Mouse (Mus musculus) common myeloid progenitor, adult 5-6 weeks (primary cell): ENCODE results near the gene Rab3b. TPM values are rescaled to one million over a fixed set of nuclear protein-coding genes. Genes with fewer than 3 reads are reported as not detected.
A peak's percentile ranks its signal among the peaks of the same experiment; 100 is the strongest.

ENCODE experiments used
- ATAC-seq: replicated peaks from 2 replicates; pipeline ENCODE4 v1.8.0; 2016; ENCODE audit warnings: low read depth, mild to moderate bottlenecking, moderate TSS enrichment, inconsistent platforms; ENCODE audit not compliant: poor library complexity, severe bottlenecking
- total RNA-seq: library from RNA; stranded (forward); fragments of 200-1000, 187-1606 nt; gene quantifications from 2 replicates; pipeline ENCODE4 v1.2.3, GENCODE M21; 2017

Gene Rab3b
- total RNA-seq, 1 experiment from 2014 or later, result not detected

DNA sequence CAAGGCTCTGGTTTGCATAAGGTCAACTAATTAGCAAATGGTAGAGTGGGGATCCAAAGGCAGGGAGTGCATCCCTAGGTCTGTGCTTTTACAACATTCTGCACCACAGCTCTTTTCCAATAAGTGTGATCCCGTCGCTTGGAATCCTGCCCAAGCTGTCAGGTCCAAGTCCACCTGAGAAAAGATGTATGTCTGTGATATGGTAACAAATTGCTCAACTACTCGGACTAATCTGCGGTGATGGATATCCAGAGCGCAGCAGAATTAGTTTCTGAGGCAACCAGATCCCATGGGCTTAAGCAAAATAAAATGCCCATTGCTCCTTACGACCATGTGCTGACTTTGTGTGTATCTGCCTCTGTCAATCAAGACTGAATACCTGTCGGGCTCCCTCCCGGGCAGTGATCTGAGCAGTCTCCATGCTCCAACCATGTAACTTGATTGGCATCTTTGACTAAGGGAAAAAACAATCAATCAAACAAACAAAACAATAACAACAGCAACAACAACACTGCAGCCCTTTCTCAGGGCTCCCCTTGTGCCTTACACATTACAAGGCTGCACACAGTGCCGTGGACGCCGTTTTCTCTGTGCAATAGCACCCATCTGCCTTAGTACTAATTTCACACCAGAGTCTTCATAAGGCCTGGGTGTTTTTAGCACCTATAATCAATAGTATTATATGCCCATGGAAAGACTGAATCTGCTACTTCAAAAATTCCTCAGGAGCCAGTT is 64.3 kb downstream of the Rab3b start:
- no peak for ATAC-seq

DNA sequence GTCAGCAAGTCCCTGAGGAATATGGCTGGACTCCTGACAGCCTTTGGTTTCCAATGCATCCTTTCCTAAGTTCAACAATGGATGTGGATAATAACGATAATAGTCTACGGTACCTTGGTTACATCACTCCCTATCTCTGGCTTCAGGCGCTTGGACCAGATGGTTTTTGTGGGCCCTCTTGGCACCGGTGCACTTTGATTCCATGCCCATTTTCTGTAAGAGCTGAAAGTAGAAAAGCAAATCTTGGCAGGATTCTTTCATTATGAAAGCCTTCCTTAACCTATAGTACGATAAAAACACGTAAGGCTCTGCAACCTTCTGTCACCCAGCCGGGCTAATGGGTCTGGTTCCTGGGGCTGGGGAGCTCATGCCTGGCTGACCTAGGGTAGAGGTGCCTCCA is 70.3 kb downstream of the Rab3b start:
- no peak for ATAC-seq

DNA sequence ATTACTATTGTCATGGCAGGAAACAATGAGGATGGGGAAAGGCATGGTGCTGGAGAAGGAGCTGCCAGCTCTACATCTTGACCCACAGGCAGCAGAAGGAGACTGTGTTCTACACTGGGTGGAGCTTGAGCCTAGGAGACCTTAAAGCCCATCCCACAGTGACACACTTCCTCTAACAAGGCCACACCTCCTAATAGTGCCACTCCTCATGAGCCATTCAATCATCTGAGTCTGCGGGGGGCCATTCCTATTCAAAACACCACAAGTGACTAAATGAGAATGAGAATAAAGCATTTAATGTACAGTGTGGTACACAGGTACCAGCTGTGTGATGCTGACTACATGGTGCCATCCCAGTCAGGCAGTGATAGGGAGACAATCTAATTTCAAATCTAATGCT is 71.3 kb downstream of the Rab3b start:
- ATAC-seq, result no peak

DNA sequence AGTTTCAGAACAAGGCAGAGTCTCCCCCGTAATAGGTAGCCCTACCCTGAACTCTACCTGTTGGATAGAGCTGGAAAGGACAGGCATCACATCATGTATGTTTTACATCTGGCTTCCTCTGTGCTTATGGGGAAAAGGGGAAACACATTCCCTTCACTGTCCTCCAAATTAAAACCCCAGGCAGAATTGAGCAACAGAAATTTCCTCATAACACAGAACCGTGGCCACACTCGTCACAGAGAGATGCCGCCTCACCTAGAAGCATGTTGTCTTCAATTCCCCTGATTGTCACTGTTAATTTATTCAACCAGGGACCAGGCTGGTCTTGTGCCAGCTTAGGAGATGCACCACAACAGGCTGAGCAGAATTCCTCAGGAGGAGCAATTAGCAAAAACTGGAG is 72.8 kb downstream of the Rab3b start:
- no peak for ATAC-seq

DNA sequence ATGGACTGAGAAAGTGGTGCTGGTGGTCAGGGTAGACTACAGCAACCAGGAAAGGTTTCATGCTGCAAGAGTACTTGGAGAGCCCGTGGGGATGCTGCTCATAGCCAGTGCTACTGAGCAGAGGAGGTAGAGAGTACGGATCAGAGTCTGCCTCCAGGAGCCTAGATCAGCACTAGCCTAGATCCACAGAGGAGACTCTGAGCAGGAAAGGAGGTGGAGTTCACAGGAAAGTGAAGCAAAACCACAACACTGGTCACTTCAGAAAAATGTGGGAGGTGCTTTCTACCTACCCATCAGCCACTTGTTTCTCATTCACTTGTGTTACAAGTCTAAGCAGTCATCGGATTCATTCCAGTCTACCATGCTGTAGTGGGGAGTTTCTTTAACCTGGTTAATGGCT is 80.8 kb downstream of the Rab3b start:
- ATAC-seq, result no peak

DNA sequence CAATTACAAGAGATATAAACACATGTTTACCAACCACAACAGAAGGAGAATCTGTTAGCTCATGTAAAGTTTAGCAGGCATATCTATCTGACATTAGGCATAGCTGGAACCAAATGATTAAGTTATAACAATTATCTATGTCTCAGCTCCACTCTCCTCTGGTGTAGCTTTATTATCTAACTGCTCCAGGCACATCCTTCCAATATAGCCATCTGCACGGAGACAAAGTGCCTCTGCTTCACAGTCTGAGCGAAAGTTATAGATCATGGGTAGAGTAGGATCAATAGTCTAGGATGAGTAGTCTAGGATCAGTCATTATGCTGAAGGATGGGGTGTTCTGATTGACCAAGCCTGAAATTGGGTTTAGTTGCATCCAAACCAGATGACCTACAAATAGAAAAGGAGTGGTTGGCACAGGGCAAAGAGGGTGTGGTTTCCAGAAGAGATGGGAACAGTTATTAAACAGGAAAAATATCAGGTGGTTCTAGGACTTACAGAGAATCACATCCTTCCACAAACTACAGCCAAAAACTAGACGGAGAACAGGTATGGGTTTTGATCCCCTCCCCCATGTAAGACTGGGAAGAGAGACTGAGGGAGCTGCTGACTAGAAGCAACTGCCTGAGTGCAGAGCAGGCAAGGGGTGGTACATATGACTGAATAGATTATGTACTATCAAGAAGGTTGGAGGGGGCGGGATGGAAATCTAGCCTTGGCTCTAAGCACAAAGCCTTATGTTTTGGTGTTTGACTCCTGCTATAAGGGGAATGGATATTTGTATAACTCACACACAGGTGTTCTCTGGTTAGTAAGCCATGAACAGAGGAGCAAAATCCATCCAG is 82.0 kb downstream of the Rab3b start:
- peak; percentile 50; the same call in 1 of the 2 replicates for ATAC-seq

DNA sequence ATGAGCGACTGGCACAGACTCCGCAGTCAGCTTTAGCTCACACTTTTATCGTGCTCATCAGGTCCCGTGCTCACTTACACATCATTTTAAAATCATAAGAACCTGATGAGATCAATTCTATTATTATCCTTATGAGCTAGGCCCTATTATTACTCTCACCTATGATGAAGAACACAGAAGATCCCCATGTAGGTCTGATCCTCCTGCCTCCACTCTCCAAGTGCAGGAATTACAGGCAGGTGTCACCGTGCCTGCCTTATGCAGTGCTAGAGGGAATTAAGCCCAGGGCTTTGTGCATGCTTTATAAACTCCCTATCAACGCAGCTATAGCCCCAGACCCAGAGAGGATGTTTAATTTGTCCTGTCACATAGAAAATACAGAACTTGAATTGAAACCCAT is 84.2 kb downstream of the Rab3b start:
- no peak for ATAC-seq

DNA sequence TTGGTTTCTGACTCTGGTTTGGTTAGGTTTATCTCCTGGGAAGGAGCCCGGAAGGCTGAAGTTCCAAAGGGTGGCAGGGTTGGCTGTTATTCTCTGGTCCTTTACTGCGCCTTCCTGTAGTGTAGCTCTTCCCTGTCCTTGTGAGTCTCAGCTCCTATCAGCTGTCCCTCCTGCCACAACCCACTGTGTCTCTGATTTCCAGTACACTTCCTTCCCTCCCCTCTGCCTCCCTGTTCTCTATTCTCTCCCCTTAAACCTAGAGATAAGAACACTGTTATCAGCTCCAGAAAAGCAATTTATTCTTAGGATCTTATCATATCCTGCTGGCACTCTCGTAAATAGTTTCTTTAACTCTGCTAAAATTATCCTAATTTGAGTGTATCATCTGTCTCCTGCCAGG is 90.7 kb downstream of the Rab3b start:
- ATAC-seq, result no peak

DNA sequence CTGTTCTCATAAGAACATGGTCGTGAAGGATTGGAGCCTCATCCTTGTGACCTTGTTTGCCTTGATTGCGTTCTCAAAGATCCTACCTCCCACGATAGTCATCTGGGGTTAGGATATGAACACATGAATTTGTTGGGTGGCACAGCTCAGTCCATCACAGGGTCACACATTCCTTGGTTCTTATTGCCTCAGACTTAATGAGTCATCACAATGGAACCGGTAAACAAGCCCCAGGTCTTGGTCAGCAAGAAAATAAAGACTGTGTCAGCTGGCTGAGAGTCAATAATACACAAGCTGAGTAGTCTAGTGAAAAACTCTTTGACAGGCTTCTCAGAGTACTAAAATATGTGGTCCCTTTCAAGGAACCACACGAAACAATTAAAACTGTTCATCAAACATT is 92.2 kb downstream of the Rab3b start:
- ATAC-seq, result no peak

DNA sequence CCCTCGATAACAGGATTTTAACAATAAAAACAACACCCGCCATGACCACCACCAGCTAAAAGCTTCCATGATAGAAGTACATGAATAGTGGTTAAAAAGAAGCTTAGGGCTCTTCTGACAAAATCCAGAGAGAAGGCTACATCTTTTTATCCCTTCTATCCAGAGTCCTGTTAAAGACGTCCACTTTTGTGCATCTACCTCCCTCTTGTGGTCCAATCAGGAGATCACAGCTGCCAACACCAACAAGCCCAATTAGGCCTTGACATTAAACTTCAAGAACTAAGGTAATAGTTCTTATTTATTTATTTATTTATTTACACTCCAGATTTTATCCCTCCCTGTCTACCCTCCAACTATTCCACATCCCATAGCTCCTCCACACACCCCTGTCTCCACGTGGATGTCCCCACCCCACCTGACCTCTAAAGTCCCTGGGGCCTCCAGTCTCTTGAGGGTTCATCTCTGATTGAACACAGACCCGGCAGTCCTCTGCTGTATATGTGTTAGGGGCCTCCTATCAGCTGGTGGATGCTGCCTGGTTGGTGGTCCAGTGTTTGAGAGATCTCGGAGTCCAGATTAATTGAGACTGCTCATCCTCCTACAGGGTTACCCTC is 97.7 kb downstream of the Rab3b start:
- peak; percentile 82 for ATAC-seq

DNA sequence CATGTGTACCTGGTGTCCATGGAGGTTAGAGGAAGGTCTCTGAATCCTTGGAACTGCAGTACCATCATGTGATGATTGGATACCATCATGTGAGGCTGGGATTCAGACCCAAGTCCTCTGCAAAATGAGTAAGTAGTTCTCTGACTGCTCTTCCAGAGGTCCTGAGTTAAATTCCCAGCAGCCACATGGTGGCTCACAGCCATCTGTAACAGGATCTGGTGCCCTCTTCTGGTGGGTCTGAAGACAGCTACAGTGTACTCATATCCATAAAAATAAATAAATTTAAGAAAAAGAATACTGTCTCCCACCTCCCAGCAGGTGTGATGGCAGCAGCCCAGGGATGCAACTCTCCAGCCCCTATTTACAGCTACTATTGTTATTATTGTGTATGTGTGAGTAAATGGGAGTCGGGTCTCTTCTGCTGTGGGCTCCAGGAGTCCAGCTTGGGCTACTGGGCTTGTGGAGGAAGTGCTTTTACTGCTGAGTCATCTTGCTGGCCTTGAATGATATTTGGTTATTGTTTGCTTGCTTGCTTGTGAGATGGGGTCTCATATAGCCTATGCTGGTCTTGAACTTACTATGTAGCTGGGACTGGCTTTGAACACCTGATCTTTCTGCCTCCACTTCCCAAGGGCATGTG is 108.1 kb downstream of the Rab3b start:
- 0 out of 2 replicates have a peak, but pooled peaks have one; percentile 39 for ATAC-seq

DNA sequence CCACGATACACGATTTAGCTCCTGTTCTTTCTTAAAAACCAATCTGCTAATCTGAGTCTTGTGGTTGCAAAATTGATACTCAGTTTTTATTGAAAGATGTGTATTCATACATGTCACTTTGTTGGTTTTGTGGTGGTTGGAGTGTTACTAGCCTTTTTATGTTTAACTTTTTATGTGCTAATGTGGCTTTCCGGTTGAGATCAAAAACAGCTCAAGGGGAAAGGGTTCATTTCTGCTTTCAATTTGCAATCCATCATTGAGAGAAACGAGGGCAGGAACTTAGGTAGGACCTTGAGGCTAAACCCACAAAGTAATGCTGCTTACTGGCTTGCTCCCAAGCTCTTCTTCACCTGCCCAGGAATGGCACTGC is 108.6 kb downstream of the Rab3b start:
- ATAC-seq, result 0 out of 2 replicates have a peak, but pooled peaks have one; percentile 11

DNA sequence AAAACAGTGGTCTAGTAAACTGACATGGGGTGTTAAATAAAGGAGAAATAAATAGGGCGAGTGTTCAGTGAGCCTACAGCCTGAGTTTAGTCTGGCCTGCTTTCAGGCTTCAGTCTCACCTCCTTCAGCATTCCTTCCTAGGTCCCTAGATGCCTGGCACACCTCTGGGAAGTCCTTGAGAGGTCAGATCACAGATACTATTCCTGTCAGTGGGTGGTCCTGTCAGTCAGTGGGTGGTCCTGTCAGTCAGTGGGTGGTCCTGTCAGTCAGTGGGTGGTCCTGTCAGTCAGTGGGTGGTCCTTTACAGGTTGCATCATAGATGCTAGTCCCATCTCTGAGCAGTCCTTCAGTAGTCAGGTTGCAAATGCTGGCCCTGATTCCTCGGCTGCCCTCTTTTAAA is 110.6 kb downstream of the Rab3b start:
- ATAC-seq, result no peak

DNA sequence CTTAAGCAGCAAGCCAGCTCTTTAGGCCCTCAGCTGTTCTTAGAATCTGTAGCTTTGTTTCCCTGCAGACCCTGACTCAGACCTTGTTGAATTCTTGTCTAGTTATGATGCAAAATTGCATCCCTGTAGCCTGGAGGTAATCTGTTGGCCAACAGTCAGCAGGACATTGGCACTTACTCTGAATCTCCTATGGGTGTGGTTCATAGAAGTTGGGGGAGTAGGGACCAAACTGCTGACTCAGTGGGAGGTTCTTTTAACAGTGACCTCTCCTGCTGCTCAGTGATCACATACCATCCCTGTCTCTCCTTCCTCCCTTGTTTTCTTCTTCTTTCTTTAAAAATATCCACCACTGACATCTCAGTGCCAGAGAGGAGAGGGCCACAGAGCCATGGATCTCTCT is 111.2 kb downstream of the Rab3b start:
- ATAC-seq, result no peak

DNA sequence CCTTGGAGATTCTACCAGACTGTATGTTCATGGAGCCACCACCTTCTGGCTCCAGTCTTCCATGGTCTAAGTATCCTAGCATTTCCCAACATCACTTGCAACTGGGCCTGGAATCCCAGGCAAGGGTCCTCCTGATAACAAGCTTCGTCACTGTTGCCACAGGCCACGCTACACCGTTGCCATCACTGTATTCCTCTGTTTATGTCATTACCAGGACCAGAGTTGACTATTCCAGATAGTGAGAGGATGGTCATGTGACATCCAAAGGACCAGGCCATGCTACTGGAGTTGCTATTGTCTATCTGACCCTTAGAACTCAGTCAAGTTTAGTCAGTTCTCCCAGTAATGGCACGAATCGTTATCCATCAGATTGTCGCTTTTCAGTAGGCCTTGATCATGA is 111.7 kb downstream of the Rab3b start:
- ATAC-seq, result no peak

DNA sequence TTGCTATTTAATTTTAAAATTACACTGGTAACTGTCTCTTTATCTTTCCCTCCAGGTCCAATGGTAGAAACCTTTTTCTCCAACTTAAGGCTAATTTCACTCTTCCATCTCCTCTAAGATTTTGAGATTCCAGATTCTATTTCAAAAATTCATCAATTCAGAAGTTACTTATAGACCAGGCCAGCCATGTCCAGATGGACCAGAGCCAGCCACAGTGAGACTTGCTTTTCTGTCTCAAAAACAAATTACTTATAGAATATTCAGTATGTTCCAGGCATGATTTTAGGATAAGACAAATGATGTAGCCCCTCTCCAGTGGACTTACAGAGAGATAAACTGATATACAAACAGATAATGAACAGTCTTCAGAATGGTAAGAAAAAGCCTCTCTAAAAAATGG is 112.9 kb downstream of the Rab3b start:
- ATAC-seq, result no peak

Other genes starting within 250 kb of the Rab3b start
- gene 3110021N24Rik, start 159.4 kb upstream of the Rab3b start, total RNA-seq, result not detected in 2 replicates
- gene Zfyve9, start 98.3 kb upstream of the Rab3b start, total RNA-seq, result 0.64 TPM in 1 of 2 replicates, not detected in the other
- 71.3 and 127 TPM in 2 replicates for gene Btf3l4, start 45.4 kb upstream of the Rab3b start, total RNA-seq
- 55.2 and 72.2 TPM in 2 replicates for gene Txndc12, start 44.5 kb upstream of the Rab3b start, total RNA-seq
- 33.8 and 40.1 TPM in 2 replicates for gene Kti12, start 31.3 kb upstream of the Rab3b start, total RNA-seq
- gene A730015C16Rik, start 30.4 kb upstream of the Rab3b start, total RNA-seq, result 0.73 and 1.9 TPM in 2 replicates
- gene Nrd1, start 121.6 kb downstream of the Rab3b start, total RNA-seq, result 80.3 and 138 TPM in 2 replicates